Mouse (Mus musculus) induced T-regulatory cell, adult 2 months (primary cell): Measurements from ENCODE around the gene Hadha.

ENCODE experiments used
- DNase-seq: peaks from one replicate; pipeline ENCODE4 v3.0.0-alpha.2; 2012; ENCODE audit warnings: low read depth

Gene Hadha

GRCm38 (mm10) chr5:30153222-30153621 lies 1.7 kb downstream of the Hadha start:
- peak; percentile 7 for DNase-seq

GRCm38 (mm10) chr5:30152413-30152812 lies 2.5 kb downstream of the Hadha start:
- DNase-seq = no peak

- DNase-seq = no peak
These were observed 3.0 kb downstream of the Hadha start for GRCm38 (mm10) chr5:30152007-30152406.

- DNase-seq = no peak
These were observed 6.6 kb downstream of the Hadha start for GRCm38 (mm10) chr5:30148133-30148920.

DNA sequence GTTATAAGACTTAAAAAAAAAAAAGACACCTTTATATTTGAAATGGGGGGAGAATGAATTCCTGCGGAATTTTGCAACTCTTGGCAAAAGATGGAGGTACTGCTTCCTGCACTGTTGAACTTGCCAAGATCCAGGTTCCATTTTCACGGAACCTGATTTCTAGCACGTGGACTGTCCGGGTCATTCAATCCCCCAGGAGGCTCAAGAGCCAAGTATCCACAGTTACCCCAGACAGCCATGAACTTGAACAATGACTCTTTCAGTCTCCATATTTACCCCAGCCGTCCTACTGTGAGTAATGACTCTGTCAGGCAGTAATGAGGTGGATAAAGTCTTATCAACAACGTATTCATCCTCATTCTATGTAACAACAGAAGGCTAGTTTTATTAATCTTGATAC lies 8.4 kb downstream of the Hadha start:
- no peak for DNase-seq

GRCm38 (mm10) chr5:30138193-30138592 lies 16.8 kb downstream of the Hadha start:
- no peak for DNase-seq

DNA sequence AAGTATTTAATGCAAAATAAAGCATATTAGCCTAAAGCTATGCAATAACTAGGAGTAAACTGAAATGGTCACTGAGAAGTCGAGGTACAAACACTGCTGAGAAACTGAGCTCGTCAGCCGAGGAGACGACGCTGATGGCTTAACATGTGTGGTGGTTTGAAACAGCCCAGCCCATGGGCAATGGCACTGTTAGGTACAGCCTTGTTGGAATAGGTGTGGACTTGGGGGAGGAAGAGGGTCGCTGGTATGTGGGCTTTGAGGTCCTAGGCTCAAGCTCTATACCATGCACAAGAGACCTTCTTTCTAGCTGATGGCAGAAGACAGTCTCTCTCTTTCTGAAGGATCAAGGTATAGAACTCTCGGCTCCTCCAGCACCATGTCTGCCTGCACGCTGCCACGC lies 17.7 kb downstream of the Hadha start:
- DNase-seq = no peak

- no peak for DNase-seq
These were observed 19.2 kb downstream of the Hadha start for GRCm38 (mm10) chr5:30135711-30136231.

GRCm38 (mm10) chr5:30132173-30132572 lies 22.8 kb downstream of the Hadha start:
- DNase-seq = no peak

DNA sequence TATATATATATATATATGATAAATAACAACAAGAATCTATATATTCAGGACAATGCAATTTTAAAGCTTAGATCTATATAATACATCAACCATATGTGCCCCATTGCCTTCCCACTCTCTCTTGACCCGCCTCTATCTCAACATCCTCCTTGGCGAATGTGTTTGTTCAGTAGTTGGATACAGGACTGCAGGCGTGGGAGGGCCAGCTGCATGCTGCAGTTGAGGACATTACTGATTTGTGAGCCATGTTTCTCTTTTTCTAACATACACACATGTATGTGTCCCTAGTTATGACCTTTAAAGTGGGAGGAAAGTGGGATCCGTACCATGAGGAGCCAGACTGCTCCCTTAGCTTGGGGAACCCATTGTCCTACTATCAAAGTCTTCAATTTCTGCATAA lies 23.7 kb downstream of the Hadha start:
- no peak for DNase-seq

GRCm38 (mm10) chr5:30128680-30129079 lies 26.3 kb downstream of the Hadha start:
- DNase-seq = no peak

DNA sequence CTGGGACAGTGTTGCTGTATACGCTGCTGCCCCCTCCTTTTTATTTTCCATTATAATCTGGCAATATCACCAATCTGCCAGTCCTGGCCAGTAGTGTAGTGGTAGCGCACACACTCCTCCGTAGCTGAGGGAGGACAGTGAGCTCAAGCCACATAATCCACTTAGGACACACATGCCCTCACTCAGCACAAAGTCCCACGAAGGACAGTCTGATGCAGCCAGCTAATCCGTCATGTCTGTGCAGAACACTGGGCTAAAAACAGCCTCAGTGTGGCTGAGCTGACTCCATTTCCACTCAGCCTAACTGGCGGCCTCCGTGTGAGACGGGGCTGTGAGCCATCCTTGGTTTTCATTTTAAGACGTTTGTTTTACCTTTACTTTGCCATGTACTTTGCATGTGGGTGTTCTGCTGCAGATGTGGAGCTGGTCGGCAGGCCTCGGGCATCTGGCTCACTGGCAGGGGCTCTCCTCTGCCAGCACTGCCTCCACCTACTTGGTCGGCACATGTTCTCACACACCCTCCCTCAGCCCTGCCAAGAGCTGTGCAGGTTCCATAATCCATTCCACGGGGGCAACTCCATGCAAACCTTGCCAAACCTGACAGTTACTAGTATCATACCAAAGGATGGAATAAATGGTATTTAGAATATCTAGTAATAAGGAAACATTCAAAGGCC lies 26.9 kb downstream of the Hadha start:
- DNase-seq = no peak

DNA sequence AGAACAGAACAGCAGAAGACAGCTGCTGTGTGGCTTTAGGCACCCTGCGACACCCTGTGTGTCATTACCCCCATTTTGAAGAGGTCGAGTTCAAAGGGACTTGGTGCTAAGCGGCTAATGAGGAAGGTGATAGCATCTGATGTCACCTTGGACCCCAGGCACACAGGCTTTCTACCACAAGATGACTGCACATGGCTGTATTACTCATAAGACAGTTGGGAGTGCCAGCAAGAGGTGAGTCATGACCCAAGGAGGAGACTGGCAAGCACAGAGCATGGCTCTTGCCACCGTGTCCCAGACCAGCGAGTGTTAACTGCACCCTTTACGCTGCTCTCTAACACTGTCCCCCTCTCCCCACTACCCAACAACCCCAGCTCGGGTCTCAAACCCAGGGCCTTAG lies 28.2 kb downstream of the Hadha start:
- DNase-seq = no peak

- peak; percentile 63 for DNase-seq
These were observed 29.4 kb downstream of the Hadha start for GRCm38 (mm10) chr5:30125587-30125986.

- DNase-seq = no peak
These were observed 32.5 kb downstream of the Hadha start for GRCm38 (mm10) chr5:30122481-30122880.

GRCm38 (mm10) chr5:30120106-30120505 lies 34.9 kb downstream of the Hadha start:
- no peak for DNase-seq

GRCm38 (mm10) chr5:30119163-30119562 lies 35.8 kb downstream of the Hadha start:
- DNase-seq = no peak

DNA sequence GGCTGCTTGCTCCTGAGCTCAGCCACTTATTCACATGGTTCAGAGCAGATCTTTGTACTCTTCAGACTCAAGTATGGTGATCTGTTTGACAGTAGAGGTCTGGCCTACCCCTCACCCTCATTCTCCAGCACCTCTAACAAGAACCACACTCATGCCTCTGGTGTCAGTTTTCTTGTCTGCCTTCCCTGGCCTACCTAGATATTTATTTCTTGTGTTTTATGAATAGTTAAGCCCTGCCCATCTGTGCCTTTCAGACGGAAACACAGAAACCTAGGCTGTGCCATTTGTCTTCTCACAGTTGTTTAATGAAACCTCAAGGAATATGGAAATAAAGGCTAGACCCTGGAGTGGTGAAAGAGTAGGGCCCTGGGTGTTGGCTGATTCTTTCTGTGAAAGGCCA lies 36.9 kb downstream of the Hadha start:
- DNase-seq = no peak

GRCm38 (mm10) chr5:30115718-30116117 lies 39.2 kb downstream of the Hadha start:
- no peak for DNase-seq

DNA sequence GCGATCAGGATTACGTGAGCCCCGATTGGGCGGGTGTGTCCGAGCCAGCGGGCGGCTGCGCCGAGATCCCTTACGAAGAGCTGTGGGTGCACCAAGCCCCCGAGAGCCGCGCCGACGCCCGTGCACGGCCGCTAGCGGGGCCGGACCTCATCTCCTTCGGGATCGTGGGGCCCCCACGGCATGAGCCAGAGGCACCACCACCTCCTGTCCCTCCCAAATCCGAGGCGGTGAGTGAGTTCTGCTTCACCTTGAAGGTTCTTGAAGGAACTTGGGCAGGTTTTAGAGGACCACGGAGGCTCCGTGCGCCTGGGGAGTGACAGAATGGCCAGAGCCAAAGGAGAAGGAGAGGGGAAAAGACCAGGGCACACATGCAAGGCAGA lies 40.2 kb downstream of the Hadha start:
- no peak for DNase-seq

- DNase-seq = peak; percentile 75
These were observed 40.8 kb downstream of the Hadha start for GRCm38 (mm10) chr5:30113881-30114760.

DNA sequence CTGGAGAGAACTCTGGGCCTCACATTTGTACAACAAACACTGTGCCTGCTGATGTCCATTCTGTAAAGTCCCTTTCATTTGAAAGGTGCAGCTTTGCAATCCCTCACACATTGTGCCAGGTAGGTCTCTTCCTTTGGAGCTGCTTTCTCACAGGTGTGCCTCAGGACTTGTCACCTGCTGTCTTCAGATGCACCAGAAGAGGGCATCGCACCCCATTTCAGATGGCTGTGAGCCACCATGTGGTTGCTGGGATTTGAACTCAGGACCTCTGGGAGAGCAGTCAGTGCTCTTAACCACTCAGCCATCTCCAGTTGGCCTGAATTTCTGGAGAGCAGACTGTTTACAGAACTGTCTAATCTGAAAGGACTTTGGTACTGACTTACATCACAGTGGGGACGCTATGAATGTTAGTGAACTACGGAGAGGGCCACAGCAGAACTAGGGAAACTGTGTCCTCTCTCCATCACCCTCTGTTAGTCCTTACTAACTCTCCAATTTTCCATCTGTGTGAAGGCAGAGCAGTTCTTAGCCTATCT lies 42.4 kb downstream of the Hadha start:
- DNase-seq = peak; percentile 36
